Mouse (Mus musculus) erythroid progenitor cell, adult 5-6 weeks (primary cell): ENCODE results near the gene Gtpbp1. TPM values are rescaled to one million over a fixed set of nuclear protein-coding genes. Genes with fewer than 3 reads are reported as not detected.

Experiments used
- ATAC-seq: replicated peaks from 2 replicates; pipeline ENCODE4 v1.8.0; 2016; ENCODE audit warnings: moderate number of reproducible peaks, mild to moderate bottlenecking, moderate TSS enrichment, inconsistent platforms; ENCODE audit not compliant: poor library complexity, low FRiP score, severe bottlenecking
- total RNA-seq, 2 experiments: library from RNA; stranded (forward) in 1 of 2; stranded (reverse) in 1 of 2; fragments of 150-400 nt in 1 of 2; fragments of 186-747, 209-891 nt in 1 of 2; gene quantifications; 2 replicates each; pipeline versions ENCODE4 v1.2.3 to v1.2.4; 2015 to 2017; ENCODE audit warnings: low replicate concordance in 2 of 2

Gtpbp1 gene
- total RNA-seq, 2 experiments from 2014 or later, result 43.6 to 64.1 TPM

GRCm38 (mm10) chr15:79683707-79684465 is 6.8 kb upstream of the Gtpbp1 start:
- ATAC-seq, result no peak

- ATAC-seq, result no peak
Measured at GRCm38 (mm10) chr15:79684616-79685015, 6.0 kb upstream of the Gtpbp1 start.

- no peak for ATAC-seq
Measured at GRCm38 (mm10) chr15:79685141-79685641, 5.5 kb upstream of the Gtpbp1 start.

GRCm38 (mm10) chr15:79686046-79686869 is 4.4 kb upstream of the Gtpbp1 start:
- ATAC-seq, result no peak

GRCm38 (mm10) chr15:79687175-79687574 is 3.5 kb upstream of the Gtpbp1 start:
- no peak for ATAC-seq

- peak; percentile 63 for ATAC-seq
Measured at GRCm38 (mm10) chr15:79687646-79688267, 2.9 kb upstream of the Gtpbp1 start, which contains the start of gene Josd1. Gene Josd1 (minus strand): TSS chr15:79687919.

- ATAC-seq, result no peak
Measured at GRCm38 (mm10) chr15:79688268-79688956, 2.2 kb upstream of the Gtpbp1 start.

- ATAC-seq, result no peak; the same call in 1 of the 2 replicates
Measured at GRCm38 (mm10) chr15:79689662-79690425, 801 bp upstream of the Gtpbp1 start.

GRCm38 (mm10) chr15:79691023-79691508 is 421 bp downstream of the Gtpbp1 start:
- no peak for ATAC-seq

- no peak for ATAC-seq
Measured at GRCm38 (mm10) chr15:79692334-79692733, 1.7 kb downstream of the Gtpbp1 start.

- no peak for ATAC-seq
Measured at GRCm38 (mm10) chr15:79693740-79694139, 3.1 kb downstream of the Gtpbp1 start.

- peak; percentile 41 for ATAC-seq
Measured at GRCm38 (mm10) chr15:79694512-79694911, 3.9 kb downstream of the Gtpbp1 start.

GRCm38 (mm10) chr15:79695516-79695915 is 4.9 kb downstream of the Gtpbp1 start:
- ATAC-seq, result no peak

- no peak for ATAC-seq
Measured at GRCm38 (mm10) chr15:79696508-79696907, 5.9 kb downstream of the Gtpbp1 start.

GRCm38 (mm10) chr15:79697011-79697410 is 6.4 kb downstream of the Gtpbp1 start:
- ATAC-seq, result no peak

GRCm38 (mm10) chr15:79697558-79698187 is 7.0 kb downstream of the Gtpbp1 start:
- no peak for ATAC-seq

- ATAC-seq, result no peak
Measured at GRCm38 (mm10) chr15:79706603-79707214, 16.1 kb downstream of the Gtpbp1 start.
